Comparison of ENCODE assay signal across 18 mouse cellular contexts in the genomic region with DNA sequence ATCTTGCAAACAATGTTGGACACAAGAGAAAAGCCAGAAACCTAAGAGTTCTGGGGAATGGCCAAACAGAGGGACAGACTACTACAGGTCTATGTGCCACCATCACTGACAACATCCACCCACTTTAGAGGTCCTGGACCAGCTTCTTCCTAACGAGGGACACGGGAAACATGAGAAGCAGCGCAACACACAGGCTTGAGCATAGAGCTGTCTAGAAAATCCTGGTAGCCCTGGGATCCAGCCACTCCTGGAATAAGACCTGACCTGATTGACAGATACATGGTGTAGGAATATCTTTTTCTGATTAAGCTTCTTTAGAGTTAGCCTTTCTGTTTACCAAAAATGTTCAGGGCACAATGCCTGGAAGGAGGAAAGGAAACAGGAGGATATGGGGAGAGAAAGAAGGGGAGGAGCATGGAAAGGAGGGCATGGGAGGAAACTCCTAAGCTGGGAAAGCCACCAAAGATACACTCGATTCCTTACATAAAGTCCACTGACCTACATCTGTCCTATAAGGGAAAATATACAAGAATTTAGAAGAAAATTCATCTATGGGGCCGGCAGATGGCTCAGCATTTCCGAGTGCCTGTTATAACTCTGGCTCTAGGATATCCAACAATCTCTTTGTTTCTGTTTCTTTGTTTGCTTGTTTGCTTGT. TPM values are rescaled to one million over a fixed set of nuclear protein-coding genes. Genes with fewer than 3 reads are reported as not detected.
A peak's percentile ranks its signal among the peaks of the same experiment; 100 is the strongest.
DNase-seq lines count a peak whose midpoint lies in the region; ATAC-seq and TF ChIP-seq lines count a peak whose summit lies in the region.
"Had no signal": no experiment of that assay in that cellular context is flagged by ENCODE, and none has a peak within 500 bp of the region (broad histone marks: within the 10 kb centered on the region; RNA-seq: fewer than 3 reads in every experiment).

No protein-coding gene starts in this region.

- peak overlapping the region; percentile 4 for H3K27ac ChIP-seq in left cerebral cortex, adult 2 months
- H3K27ac ChIP-seq: embryonic facial prominence, embryonic 13.5 days; embryonic facial prominence, embryonic 15.5 days; forebrain, embryonic 12.5 days had no signal

- intact Hi-C loops in left cerebral cortex, adult 2 months (cut with DNase I): loop anchor here (2.0 kb wide), 1 partner anchor 50 kb away; a partner anchor contains a TSS
- intact Hi-C loops in left cerebral cortex, postnatal 36 days (cut with DNase I): no loop called here

- TF ChIP-seq CTCF in left cerebral cortex, adult 2 months (IDR thresholded peaks at IDR 0.05): no peak

- no peak overlapping the region for H3K4me3 ChIP-seq in left cerebral cortex, adult 2 months
- H3K4me3 ChIP-seq: embryonic facial prominence, embryonic 13.5 days; embryonic facial prominence, embryonic 15.5 days; erythroblast, embryonic 14.5 days; forebrain, embryonic 12.5 days had no signal

- no peak for DNase-seq in frontal cortex, postnatal 25 days (ENCODE audit: low spot score in 2 of 2)
- DNase-seq in left cerebral cortex, adult 2 months (ENCODE audit: extremely low spot score in 1 of 2, low spot score in 2 of 2): no peak
- DNase-seq in left cerebral cortex, postnatal 36 days (ENCODE audit: low spot score in 2 of 2): no peak
- DNase-seq in adipocyte (ENCODE audit: low spot score): peak; percentile 32
- DNase-seq in brain, adult 2 months (ENCODE audit: low read depth, low spot score): peak; percentile 46
- no peak for DNase-seq in urinary bladder, postnatal 14 days (ENCODE audit: low spot score)
- DNase-seq: adrenal gland, adult 8-10 months; cerebellum, adult 11 months; cerebellum, adult 8-10 months; cerebellum, adult 9-11 months had no signal

- peak; percentile 78 for ATAC-seq in frontal cortex, adult (ENCODE audit: low TSS enrichment)
- ATAC-seq: forebrain, embryonic 14.5 days; forebrain, embryonic 16.5 days had no signal

RNA-seq across cellular contexts. Expression of a gene that starts 16.2 kb away (rescaled TPM):
- 10 to 100 TPM; 62.1 to 70.9 TPM for total RNA-seq in left cerebral cortex, adult 2 months (2021)
- 10 to 100 TPM; 60.4 to 62.2 TPM for total RNA-seq in left cerebral cortex, postnatal 36 days (2021)

RNA-seq across cellular contexts. Expression of a gene that starts 17.6 kb away (rescaled TPM):
- 10 to 100 TPM; 43.5 to 53.4 TPM for total RNA-seq in left cerebral cortex, adult 2 months (2021)
- total RNA-seq in left cerebral cortex, postnatal 36 days (2021): 10 to 100 TPM; 48.5 to 51.5 TPM
- total RNA-seq: ES-E14 had no signal

RNA-seq across cellular contexts. Expression of a gene that starts 50.7 kb away (rescaled TPM):
- 10 to 100 TPM; 46.2 to 49.0 TPM for total RNA-seq in left cerebral cortex, adult 2 months (2021)
- total RNA-seq in left cerebral cortex, postnatal 36 days (2021): 10 to 100 TPM; 45.3 to 50.6 TPM

Comparison
In these comparisons a context has a peak if more than half of its experiments do, and no peak if none do; other contexts are left out.
1. DNase-seq: peak in adipocyte (single experiment) and brain, adult 2 months (single experiment); none in frontal cortex, postnatal 25 days (0 of 2), left cerebral cortex, adult 2 months (0 of 2), left cerebral cortex, postnatal 36 days (0 of 2) and urinary bladder, postnatal 14 days (single experiment).